Comparison of ENCODE assay signal across 9 mouse cellular contexts in genomic region chr4:139684639-139685017, GRCm38 (mm10). TPM values are rescaled to one million over a fixed set of nuclear protein-coding genes. Genes with fewer than 3 reads are reported as not detected.
A peak's percentile ranks its signal among the peaks of the same experiment; 100 is the strongest.
DNase-seq lines count a peak whose midpoint lies in the region; ATAC-seq and TF ChIP-seq lines count a peak whose summit lies in the region.
"Had no signal": no experiment of that assay in that cellular context is flagged by ENCODE, and none has a peak within 500 bp of the region (broad histone marks: within the 10 kb centered on the region; RNA-seq: fewer than 3 reads in every experiment).

No protein-coding gene starts in this region.

- TF ChIP-seq POLR2A in MEL (IDR thresholded peaks at IDR 0.05; ENCODE audit: control insufficient read depth in 1 of 2, insufficient read depth in 1 of 2, low read depth in 1 of 2, low read length in 2 of 2, poor library complexity in 1 of 2) = no peak

- no peaks in the 10 kb centered on the region for H3K4me1 ChIP-seq in MEL (ENCODE audit: control insufficient read depth in 1 of 2, insufficient read depth in 2 of 2, low read length in 2 of 2)
- H3K4me1 ChIP-seq in neural tube, embryonic 11.5 days (ENCODE audit: control insufficient read depth, insufficient read depth, low read length) = no peaks in the 10 kb centered on the region
- H3K4me1 ChIP-seq: liver, embryonic 13.5 days had no signal

- intact Hi-C loops in heart, postnatal 25 days (cut with DNase I) = loop anchor here (1.0 kb wide), 1 partner anchor 174 kb away; no protein-coding TSS in a partner anchor
- intact Hi-C loops in left cerebral cortex, postnatal 10 days (cut with DNase I) = loop anchor here (2.0 kb wide), 1 partner anchor 174 kb away; no protein-coding TSS in a partner anchor

- H3K4me2 ChIP-seq in neural tube, embryonic 11.5 days (ENCODE audit: low read depth) = no peak overlapping the region
- H3K4me2 ChIP-seq: liver, embryonic 13.5 days had no signal

- no peaks in the 10 kb centered on the region for H3K36me3 ChIP-seq in MEL (ENCODE audit: control insufficient read depth in 1 of 2, insufficient read depth in 2 of 2, low read length in 2 of 2)
- no peaks in the 10 kb centered on the region for H3K36me3 ChIP-seq in neural tube, embryonic 11.5 days (ENCODE audit: control insufficient read depth, insufficient read depth, low read length)
- H3K36me3 ChIP-seq: liver, embryonic 13.5 days had no signal

- H3K27ac ChIP-seq in MEL (ENCODE audit: control insufficient read depth, low read depth, low read length) = no peak overlapping the region
- H3K27ac ChIP-seq in neural tube, embryonic 11.5 days (ENCODE audit: low read depth, low read length) = no peak overlapping the region
- H3K27ac ChIP-seq: liver, embryonic 13.5 days had no signal

- peak; percentile 47 to 57; a peak in 1 of 4 replicates for ATAC-seq in hematopoietic stem cell, adult 5-6 weeks (replicated peaks in 1 of 2; ENCODE audit: insufficient read depth in 1 of 2, low FRiP score in 2 of 2, low TSS enrichment in 1 of 2, low read depth in 1 of 2, poor library complexity in 2 of 2, severe bottlenecking in 2 of 2)
- ATAC-seq in neural tube, embryonic 11.5 days (ENCODE audit: insufficient read depth, low FRiP score, low TSS enrichment) = 0 out of 2 replicates have a peak, but pooled peaks have one; percentile 41

- H3K9ac ChIP-seq in MEL (ENCODE audit: control insufficient read depth, low read depth, low read length, poor library complexity, severe bottlenecking) = no peak overlapping the region
- no peak overlapping the region for H3K9ac ChIP-seq in neural tube, embryonic 11.5 days (ENCODE audit: low read length)
- H3K9ac ChIP-seq: liver, embryonic 13.5 days had no signal

- TF ChIP-seq RAD21 in MEL (IDR thresholded peaks at IDR 0.05; ENCODE audit: low read depth, low read length) = peak; percentile 11; the same call in 1 of the 2 replicates

- H3K27me3 ChIP-seq in MEL (ENCODE audit: control insufficient read depth in 1 of 2, insufficient read depth in 2 of 2, low read length in 2 of 2) = no peaks in the 10 kb centered on the region
- H3K27me3 ChIP-seq in neural tube, embryonic 11.5 days (ENCODE audit: control insufficient read depth, insufficient read depth, low read length) = no peaks in the 10 kb centered on the region
- H3K27me3 ChIP-seq: liver, embryonic 13.5 days had no signal

- WGBS in neural tube, embryonic 11.5 days = 9% methylated on average over 3 of the region's 3 CpGs

- no peak overlapping the region for H3K4me3 ChIP-seq in MEL (ENCODE audit: control insufficient read depth in 1 of 2, insufficient read depth in 1 of 2, low read depth in 2 of 2, low read length in 2 of 2)
- no peak overlapping the region for H3K4me3 ChIP-seq in neural tube, embryonic 11.5 days (ENCODE audit: low read depth, low read length)
- H3K4me3 ChIP-seq: liver, embryonic 13.5 days had no signal

- TF ChIP-seq EP300 in MEL (IDR thresholded peaks at IDR 0.05; ENCODE audit: low read depth in 1 of 2, low read length in 2 of 2) = no peak

- no peaks in the 10 kb centered on the region for H3K79me2 ChIP-seq in MEL (ENCODE audit: control insufficient read depth, insufficient read depth, low read length, poor library complexity)

- TF ChIP-seq CTCF in MEL (IDR thresholded peaks at IDR 0.05 in 2 of 3, conservative IDR thresholded peaks at IDR 0.05 in 1 of 3; ENCODE audit: control insufficient read depth in 1 of 3, insufficient read depth in 1 of 3, low read depth in 2 of 3, low read length in 3 of 3, poor library complexity in 1 of 3, severe bottlenecking in 1 of 3) = peak; percentile 23 to 45 (median 32)

- no peaks in the 10 kb centered on the region for H3K9me3 ChIP-seq in MEL (replicated peaks; ENCODE audit: insufficient read depth, low read length)
- H3K9me3 ChIP-seq in neural tube, embryonic 11.5 days (ENCODE audit: control insufficient read depth, low read length) = 0 out of 2 replicates have a peak, but pooled peaks cover 3% of the 10 kb centered on the region

- peak; percentile 16 to 74 for DNase-seq in heart, adult 18-20 months
- DNase-seq in heart, postnatal 25 days (ENCODE audit: low spot score) = no peak
- peak; percentile 10 for DNase-seq in MEL (ENCODE audit: low read depth, low spot score)
- peak; percentile 79 to 88 for DNase-seq in cerebellum, postnatal 14 days
- peak; percentile 33 to 56 for DNase-seq in left cerebral cortex, postnatal 10 days (ENCODE audit: extremely low spot score in 1 of 2, low spot score in 2 of 2)
- DNase-seq in neural tube, embryonic 11.5 days (ENCODE audit: low spot score) = peak; percentile 82
- DNase-seq in thymus, postnatal 0 days (ENCODE audit: low spot score) = peak; percentile 30
- DNase-seq: liver, embryonic 13.5 days had no signal

TF ChIP-seq in MEL, 35 proteins besides CTCF, POLR2A, EP300 and RAD21:
- TF ChIP-seq ZNF384 (IDR thresholded peaks at IDR 0.05; ENCODE audit: low read depth, low read length) (no peak), SMC3 (IDR thresholded peaks at IDR 0.05; ENCODE audit: low read depth, low read length) (peak; percentile 25; the same call in 1 of the 2 replicates), ZKSCAN1 (IDR thresholded peaks at IDR 0.05; ENCODE audit: low read depth, low read length) (no peak), ETS1 (IDR thresholded peaks at IDR 0.05; ENCODE audit: low read depth, low read length) (no peak), BHLHE40 (IDR thresholded peaks at IDR 0.05; ENCODE audit: borderline replicate concordance, low read depth, low read length) (no peak), MXI1 (IDR thresholded peaks at IDR 0.05; ENCODE audit: low read depth, low read length) (no peak)

RNA-seq across cellular contexts. Expression of gene Tas1r2, which starts 31.3 kb away (rescaled TPM):
- not detected for total RNA-seq in heart, adult 18-20 months (2021)
- not detected for total RNA-seq in heart, postnatal 25 days (2021)
- total RNA-seq in MEL (2012; rRNA removed) = not detected in 2 replicates
- not detected for polyA plus RNA-seq in MEL (2012; ENCODE audit: insufficient read depth in 1 of 2, insufficient read length in 2 of 2, low read depth in 1 of 2, low replicate concordance in 2 of 2, missing spikeins in 1 of 2)
- not detected in 2 replicates for total RNA-seq in hematopoietic stem cell, adult 5-6 weeks (2017)
- not detected for total RNA-seq in left cerebral cortex, postnatal 10 days (2021)
- polyA plus RNA-seq in neural tube, embryonic 11.5 days (2014; fragmentation: Nextera tagmentation; extraction: Ambion mirVana) = not detected in 2 replicates
- not detected in 2 replicates for polyA plus RNA-seq in thymus, postnatal 0 days (2015; fragmentation: Nextera tagmentation; extraction: Ambion mirVana)
- polyA plus RNA-seq: liver, embryonic 13.5 days had no signal
